Mouse (Mus musculus): ENCODE measurements around the gene Dpy30.

- no peak for TF ChIP-seq POLR2A (IDR thresholded peaks at IDR 0.05; ENCODE audit: insufficient read length, low read depth)
- TF ChIP-seq MYOD1 (IDR thresholded peaks at IDR 0.05; ENCODE audit: control insufficient read depth in 1 of 3, insufficient read length in 2 of 3, low read depth in 2 of 3) = no peak
- TF ChIP-seq TCF12 (IDR thresholded peaks at IDR 0.05; ENCODE audit: insufficient read depth, poor library complexity, severe bottlenecking) = no peak
Measured at GRCm38 (mm10) chr17:74290198-74290597, 33.5 kb downstream of the Dpy30 start.
